In genomic region chr14:102922496-102922993, GRCm38 (mm10) we compare ENCODE assay signal across 16 mouse cellular contexts. TPM values are rescaled to one million over a fixed set of nuclear protein-coding genes. Genes with fewer than 3 reads are reported as not detected.
DNase-seq lines count a peak whose midpoint lies in the region; ATAC-seq and TF ChIP-seq lines count a peak whose summit lies in the region.
"Had no signal": no experiment of that assay in that cellular context is flagged by ENCODE, and none has a peak within 500 bp of the region (broad histone marks: within the 10 kb centered on the region; RNA-seq: fewer than 3 reads in every experiment).

No protein-coding gene starts in this region.

- 63% methylated on average over 5 of the region's 5 CpGs for WGBS in liver, adult 2 months
- 97% methylated on average over 5 of the region's 5 CpGs for WGBS in midbrain, embryonic 14.5 days

- no peak overlapping the region for H3K9ac ChIP-seq in liver, adult 2 months (ENCODE audit: low read depth, low read length)
- H3K9ac ChIP-seq in midbrain, embryonic 14.5 days (replicated peaks; ENCODE audit: low read length): no peak overlapping the region
- H3K9ac ChIP-seq: forebrain, embryonic 15.5 days; liver, embryonic 13.5 days had no signal

- H3K79me2 ChIP-seq in liver, adult 2 months (ENCODE audit: control insufficient read depth, insufficient read depth, low read length): no peaks in the 10 kb centered on the region

- peak overlapping the region; percentile 44; the same call in 1 of the 2 replicates for H3K27ac ChIP-seq in liver, adult 2 months (replicated peaks; ENCODE audit: insufficient read depth, low read depth, low read length)
- H3K27ac ChIP-seq in bone marrow macrophage, adult 2 months (ENCODE audit: insufficient read depth, low read depth, low read length): peak overlapping the region; percentile 69
- no peak overlapping the region for H3K27ac ChIP-seq in midbrain, embryonic 14.5 days (replicated peaks; ENCODE audit: low read depth, low read length)
- H3K27ac ChIP-seq: embryonic facial prominence, embryonic 10.5 days; forebrain, embryonic 15.5 days; hindbrain, embryonic 10.5 days; liver, embryonic 13.5 days had no signal

- no peaks in the 10 kb centered on the region for H3K36me3 ChIP-seq in liver, adult 2 months (ENCODE audit: control insufficient read depth, insufficient read depth, low read length)
- no peaks in the 10 kb centered on the region for H3K36me3 ChIP-seq in midbrain, embryonic 14.5 days (ENCODE audit: control insufficient read depth, insufficient read depth, low read length)
- H3K36me3 ChIP-seq: embryonic facial prominence, embryonic 10.5 days; forebrain, embryonic 15.5 days; hindbrain, embryonic 10.5 days; liver, embryonic 13.5 days had no signal

- TF ChIP-seq CTCF in liver, adult 2 months (IDR thresholded peaks at IDR 0.05; ENCODE audit: low read depth, low read length): no peak
- no peak for TF ChIP-seq CTCF in bone marrow macrophage, adult 2 months (IDR thresholded peaks at IDR 0.05; ENCODE audit: low read depth, low read length)

- TF ChIP-seq POLR2A in liver, adult 2 months (IDR thresholded peaks at IDR 0.05; ENCODE audit: extremely low read depth, insufficient read depth, low read length): no peak
- no peak for TF ChIP-seq POLR2A in bone marrow macrophage, adult 2 months (IDR thresholded peaks at IDR 0.05; ENCODE audit: borderline replicate concordance, low read depth, low read length)

- no peaks in the 10 kb centered on the region for H3K9me3 ChIP-seq in midbrain, embryonic 14.5 days (ENCODE audit: control insufficient read depth, low read length)
- H3K9me3 ChIP-seq: embryonic facial prominence, embryonic 10.5 days; forebrain, embryonic 15.5 days; hindbrain, embryonic 10.5 days; liver, embryonic 13.5 days had no signal

- H3K27me3 ChIP-seq in liver, adult 2 months (ENCODE audit: control insufficient read depth, insufficient read depth, low read length): no peaks in the 10 kb centered on the region
- H3K27me3 ChIP-seq in midbrain, embryonic 14.5 days (ENCODE audit: control insufficient read depth, insufficient read depth, low read length): no peaks in the 10 kb centered on the region
- H3K27me3 ChIP-seq: forebrain, embryonic 15.5 days; liver, embryonic 13.5 days had no signal

- H3K4me3 ChIP-seq in liver, adult 2 months (ENCODE audit: insufficient read depth, low read depth, low read length): no peak overlapping the region
- peak overlapping the region; percentile 46 for H3K4me3 ChIP-seq in bone marrow macrophage, adult 2 months (ENCODE audit: insufficient read depth, low read length)
- no peak overlapping the region for H3K4me3 ChIP-seq in midbrain, embryonic 14.5 days (replicated peaks; ENCODE audit: low read depth, low read length)
- H3K4me3 ChIP-seq: embryonic facial prominence, embryonic 10.5 days; erythroblast, embryonic 14.5 days; forebrain, embryonic 15.5 days; hindbrain, embryonic 10.5 days; liver, embryonic 13.5 days had no signal

- H3K4me2 ChIP-seq in midbrain, embryonic 14.5 days (ENCODE audit: low read length): no peak overlapping the region
- H3K4me2 ChIP-seq: forebrain, embryonic 15.5 days; liver, embryonic 13.5 days had no signal

- H3K4me1 ChIP-seq in liver, adult 2 months (ENCODE audit: control insufficient read depth, insufficient read depth, low read length): no peaks in the 10 kb centered on the region
- peaks cover 32% of the 10 kb centered on the region for H3K4me1 ChIP-seq in bone marrow macrophage, adult 2 months (ENCODE audit: control insufficient read depth, insufficient read depth, low read length)
- no peaks in the 10 kb centered on the region for H3K4me1 ChIP-seq in midbrain, embryonic 14.5 days (ENCODE audit: control insufficient read depth, insufficient read depth, low read length)
- H3K4me1 ChIP-seq: liver, embryonic 13.5 days had no signal

- DNase-seq in liver, adult 2 months (ENCODE audit: extremely low read depth, low read depth, low spot score): peak; percentile 41
- no peak for DNase-seq in liver
- DNase-seq in thymus, postnatal 25 days: no peak
- DNase-seq in midbrain, embryonic 14.5 days: no peak
- DNase-seq: adrenal gland, postnatal 25 days; cerebellum, postnatal 14 days; kidney, postnatal 10 days; liver, embryonic 13.5 days had no signal

- peak; percentile 90 for ATAC-seq in common myeloid progenitor, adult 5-6 weeks (replicated peaks; ENCODE audit: low read depth, poor library complexity, severe bottlenecking)
- ATAC-seq in neutrophil, adult 5-6 weeks (ENCODE audit: extremely low read depth, insufficient number of reproducible peaks, low FRiP score, poor library complexity, severe bottlenecking): peak; percentile 74
- ATAC-seq in midbrain, embryonic 14.5 days (ENCODE audit: low FRiP score, low TSS enrichment): no peak
- ATAC-seq: forebrain, embryonic 15.5 days; inflammation-experienced regulatory T-cells, adult 6 months had no signal

RNA-seq across cellular contexts. Expression of gene Kctd12, which starts 59.9 kb away (rescaled TPM):
- total RNA-seq in liver, adult 2 months (2014; rRNA removed): 7.2 and 10.4 TPM in 2 replicates
- 3.1 and 3.8 TPM in 2 replicates for polyA plus RNA-seq in liver, adult 2 months (2012; rRNA removed)
- 131 TPM in 2 replicates for polyA plus RNA-seq in bone marrow macrophage, adult 2 months (2012; ENCODE audit: insufficient read depth, insufficient read length, missing spikeins)
- total RNA-seq in common myeloid progenitor, adult 5-6 weeks (2017): 62.2 and 67.0 TPM in 2 replicates
- total RNA-seq in neutrophil, adult 5-6 weeks (2017): 373 and 393 TPM in 2 replicates
- 18.0 and 22.7 TPM in 2 replicates for polyA plus RNA-seq in midbrain, embryonic 14.5 days (2014; fragmentation: Nextera tagmentation; extraction: Ambion mirVana)
